Mouse (Mus musculus) liver, embryonic 14.5 days (tissue): ENCODE measurements around the gene Nudt9. TPM values are rescaled to one million over a fixed set of nuclear protein-coding genes. Genes with fewer than 3 reads are reported as not detected.

ENCODE experiments used
- ATAC-seq: fragments of 200-750 bp; cut with Nextera tagmentation; 2 replicates; pipeline ENCODE4 v1.8.0; 2017; ENCODE audit warnings: moderate number of reproducible peaks, mild to moderate bottlenecking, moderate library complexity; ENCODE audit not compliant: insufficient read depth
- DNase-seq, 3 experiments: peaks; one replicate each; pipeline ENCODE4 v3.0.0-alpha.2; 2012 to 2013; ENCODE audit warnings: low read depth in 3 of 3, low spot score in 3 of 3
- H3K27ac ChIP-seq: fragments of 300-500 bp; sonication (generic); 2 replicates; pipeline ENCODE4 v1.5.1; 2014; ENCODE audit warnings: moderate library complexity, mild to moderate bottlenecking, control low read depth, inconsistent platforms
- H3K27me3 ChIP-seq: fragments of 300-500 bp; sonication (generic); 2 replicates; pipeline ENCODE4 v1.6.1; 2014; ENCODE audit warnings: mild to moderate bottlenecking, low read length, moderate library complexity; ENCODE audit not compliant: control insufficient read depth, insufficient read depth
- H3K36me3 ChIP-seq: fragments of 300-500 bp; sonication (generic); replicated peaks from 2 replicates; pipeline ENCODE4 v1.6.1; 2014; ENCODE audit warnings: low read depth; ENCODE audit not compliant: control insufficient read depth, insufficient read depth
- H3K4me1 ChIP-seq, 2 experiments: fragments of 200-500 bp in 1 of 2; fragments of 300-500 bp in 1 of 2; sonication (generic) in 1 of 2; replicated peaks; 2 replicates each; pipeline ENCODE4 v1.6.1; 2012 to 2014; ENCODE audit warnings: antibody characterized with exemption in 1 of 2, inconsistent platforms in 1 of 2, low read length in 1 of 2; ENCODE audit not compliant: control insufficient read depth in 2 of 2, insufficient read depth in 2 of 2
- H3K4me2 ChIP-seq: fragments of 300-500 bp; sonication (generic); 2 replicates; pipeline ENCODE4 v1.6.1; 2014; ENCODE audit warnings: low read depth, mild to moderate bottlenecking, control low read depth, moderate library complexity
- H3K4me3 ChIP-seq, 2 experiments: fragments of 200-500 bp in 1 of 2; fragments of 300-500 bp in 1 of 2; sonication (generic) in 1 of 2; 2 replicates each; pipeline ENCODE4 v1.5.1; 2012 to 2014; ENCODE audit warnings: low read depth in 2 of 2, low read length in 2 of 2, mild to moderate bottlenecking in 2 of 2, control low read depth in 1 of 2, inconsistent platforms in 1 of 2, moderate library complexity in 1 of 2; ENCODE audit not compliant: insufficient read depth in 1 of 2
- H3K9ac ChIP-seq: fragments of 300-500 bp; sonication (generic); replicated peaks from 2 replicates; pipeline ENCODE4 v1.6.1; 2014; ENCODE audit warnings: mild to moderate bottlenecking, control low read depth, moderate library complexity
- H3K9me3 ChIP-seq: fragments of 300-500 bp; sonication (generic); 2 replicates; pipeline ENCODE4 v1.6.1; 2016; ENCODE audit warnings: low read length, mixed read lengths; ENCODE audit not compliant: control insufficient read depth
- CTCF ChIP-seq: IDR thresholded peaks from 2 replicates; pipeline ENCODE4 v1.5.1; 2016; ENCODE audit warnings: antibody characterized with exemption, low read depth, control low read depth
- EP300 ChIP-seq: IDR thresholded peaks from 2 replicates; pipeline ENCODE4 v1.6.1; 2016; ENCODE audit warnings: antibody characterized with exemption, low read depth
- WGBS: fragments of 180-500 bp; shearing (Covaris S2); extraction: QIAGEN DNeasy Blood & Tissue Kit; methylation state at CpG from one replicate; pipeline ENCODE4 v1.1.7; 2014; ENCODE audit not compliant: insufficient replicate concordance; 5-methylcytosine and 5-hydroxymethylcytosine counted together
- polyA plus RNA-seq, 2 experiments: library from polyadenylated mRNA; depleted of rRNA in 1 of 2; stranded (reverse) in 1 of 2; unstranded in 1 of 2; fragments of >200 nt; fragmentation: Nextera tagmentation in 1 of 2; extraction: Ambion mirVana in 1 of 2; gene quantifications; 2 replicates each; pipeline versions ENCODE4 v1.2.1 to v1.2.3; 2012 to 2014

The Nudt9 gene
- polyA plus RNA-seq, 2 experiments = 48.1 to 73.8 TPM

GRCm38 (mm10) chr5:104058021-104058420 is 11.9 kb downstream of the Nudt9 start:
- TF ChIP-seq EP300 (no peak), CTCF (peak; percentile 91)
- no peaks in the 10 kb centered on the region for H3K9me3 ChIP-seq
- H3K36me3 ChIP-seq = peaks cover 39% of the 10 kb centered on the region
- H3K4me2 ChIP-seq = no peak overlapping the region
- DNase-seq = no peak
- peaks cover 40 to 52% of the 10 kb centered on the region in 2 experiments for H3K4me1 ChIP-seq
- H3K27ac ChIP-seq = no peak overlapping the region
- no peak overlapping the region for H3K9ac ChIP-seq
- 60% methylated on average over 15 of the region's 15 CpGs for WGBS
- no peak overlapping the region for H3K4me3 ChIP-seq
- H3K27me3 ChIP-seq = no peaks in the 10 kb centered on the region
- ATAC-seq = no peak

DNA sequence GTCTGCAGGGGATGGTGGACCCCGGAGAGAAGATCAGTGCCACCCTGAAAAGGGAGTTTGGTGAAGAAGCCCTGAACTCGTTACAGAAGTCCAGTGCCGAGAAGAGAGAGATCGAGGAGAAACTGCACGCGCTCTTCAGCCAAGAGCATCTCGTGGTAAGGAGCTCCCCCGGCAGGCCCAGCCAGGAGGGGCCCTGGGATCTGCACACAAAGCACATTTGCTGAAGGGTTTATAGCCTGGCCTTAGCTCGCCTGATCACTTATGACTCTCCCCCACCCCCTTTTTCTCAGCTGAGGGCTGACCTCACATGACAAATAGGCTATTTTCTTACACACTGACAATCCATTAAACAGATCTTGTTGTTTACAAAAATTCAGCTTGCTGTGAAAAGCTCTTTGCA is 13.5 kb downstream of the Nudt9 start:
- TF ChIP-seq CTCF (no peak), EP300 (no peak)
- ATAC-seq = no peak

GRCm38 (mm10) chr5:104060429-104060828 is 14.3 kb downstream of the Nudt9 start:
- H3K36me3 ChIP-seq = peaks cover 46% of the 10 kb centered on the region
- ATAC-seq (no peak), DNase-seq (no peak)
- H3K9me3 ChIP-seq = no peaks in the 10 kb centered on the region
- no peak overlapping the region for H3K4me2 ChIP-seq
- no peak overlapping the region for H3K4me3 ChIP-seq
- H3K27me3 ChIP-seq = no peaks in the 10 kb centered on the region
- 88% methylated on average over 5 of the region's 5 CpGs for WGBS
- H3K9ac ChIP-seq = no peak overlapping the region
- TF ChIP-seq EP300 = no peak
- TF ChIP-seq CTCF = no peak
- H3K27ac ChIP-seq = peak overlapping the region; percentile 11; the same call in 1 of the 2 replicates
- peaks cover 30 to 41% of the 10 kb centered on the region in 2 experiments for H3K4me1 ChIP-seq

More for the DNA sequence above, 13.5 kb downstream of the Nudt9 start:
- WGBS = 88% methylated on average over 9 of the region's 9 CpGs
- Histone ChIP-seq H3K4me1 (peaks cover 38 to 48% of the 10 kb centered on the region in 2 experiments), H3K4me2 (no peak overlapping the region), H3K9ac (no peak overlapping the region), H3K27me3 (no peaks in the 10 kb centered on the region), H3K9me3 (no peaks in the 10 kb centered on the region), H3K36me3 (peaks cover 42% of the 10 kb centered on the region), H3K4me3 (no peak overlapping the region), H3K27ac (no peak overlapping the region)
- DNase-seq = no peak

- Histone ChIP-seq H3K4me2 (peak overlapping the region; percentile 70), H3K4me3 (peak overlapping the region in 1 of 2 experiments; percentile 17; a peak in 1 of 4 replicates), H3K9me3 (no peaks in the 10 kb centered on the region), H3K9ac (peak overlapping the region; percentile 1; the same call in 1 of the 2 replicates), H3K4me1 (peaks cover 21 to 26% of the 10 kb centered on the region in 2 experiments), H3K36me3 (peaks cover 42% of the 10 kb centered on the region), H3K27ac (peak overlapping the region; percentile 89), H3K27me3 (no peaks in the 10 kb centered on the region)
- DNase-seq (no peak), ATAC-seq (peak; percentile 65)
- TF ChIP-seq CTCF (no peak), EP300 (no peak)
- WGBS = 78% methylated on average over 13 of the region's 13 CpGs
Observed at GRCm38 (mm10) chr5:104061936-104062772, 16.0 kb downstream of the Nudt9 start.
